27 mouse cellular contexts compared by ENCODE assay signal in genomic region chr16:10377286-10377685, GRCm38 (mm10). TPM values are rescaled to one million over a fixed set of nuclear protein-coding genes. Genes with fewer than 3 reads are reported as not detected.
"Had no signal": no experiment of that assay in that cellular context is flagged by ENCODE, and none has a peak within 500 bp of the region (broad histone marks: within the 10 kb centered on the region; RNA-seq: fewer than 3 reads in every experiment).

No protein-coding gene starts in this region.

- H3K4me3 ChIP-seq: heart, adult 2 months; heart, embryonic 12.5 days; hindbrain, embryonic 13.5 days; hindbrain, embryonic 15.5 days; kidney, embryonic 15.5 days; limb, embryonic 13.5 days; limb, embryonic 15.5 days; liver, embryonic 12.5 days; liver, embryonic 15.5 days had no signal

- H3K4me2 ChIP-seq: heart, embryonic 12.5 days; hindbrain, embryonic 13.5 days; hindbrain, embryonic 15.5 days; kidney, embryonic 15.5 days; limb, embryonic 13.5 days; limb, embryonic 15.5 days; liver, embryonic 12.5 days; liver, embryonic 15.5 days had no signal

- ATAC-seq: hindbrain, postnatal 0 days; intestine, embryonic 16.5 days; liver, embryonic 12.5 days had no signal

- H3K27ac ChIP-seq: heart, adult 2 months; hindbrain, embryonic 13.5 days; hindbrain, embryonic 15.5 days; hindbrain, postnatal 0 days; kidney, embryonic 15.5 days; kidney, postnatal 0 days; limb, embryonic 13.5 days; limb, embryonic 15.5 days; liver, embryonic 12.5 days; liver, embryonic 15.5 days had no signal

- H3K9me3 ChIP-seq: heart, embryonic 12.5 days; hindbrain, embryonic 13.5 days; hindbrain, embryonic 15.5 days; kidney, embryonic 15.5 days; limb, embryonic 13.5 days; limb, embryonic 15.5 days; liver, embryonic 12.5 days; liver, embryonic 15.5 days had no signal

- H3K4me1 ChIP-seq: liver, embryonic 15.5 days had no signal

- DNase-seq: gastrocnemius, postnatal 14 days; gastrocnemius, postnatal 36 days; heart, adult 11 months; heart, adult 2 months; heart, postnatal 14 days; heart, postnatal 36 days; kidney, adult 11 months; kidney, adult 2 months; kidney, adult 9 months; kidney, postnatal 14 days; kidney, postnatal 36 days; layer of hippocampus, postnatal 36 days; left cerebral cortex, postnatal 4 days had no signal

- H3K36me3 ChIP-seq: heart, embryonic 12.5 days; hindbrain, embryonic 13.5 days; hindbrain, embryonic 15.5 days; kidney, embryonic 15.5 days; limb, embryonic 13.5 days; limb, embryonic 15.5 days; liver, embryonic 12.5 days; liver, embryonic 15.5 days had no signal

- H3K9ac ChIP-seq: heart, embryonic 12.5 days; hindbrain, embryonic 13.5 days; hindbrain, embryonic 15.5 days; kidney, embryonic 15.5 days; limb, embryonic 13.5 days; limb, embryonic 15.5 days; liver, embryonic 12.5 days; liver, embryonic 15.5 days had no signal

- H3K27me3 ChIP-seq: hindbrain, embryonic 15.5 days had no signal

RNA-seq across cellular contexts. Expression of gene Tekt5, which starts 18.0 kb away (rescaled TPM):
- total RNA-seq: gastrocnemius, adult 8-10 months; gastrocnemius, postnatal 36 days; heart, adult 2 months; heart, postnatal 36 days; hematopoietic stem cell, adult 5-6 weeks had no signal
- polyA plus RNA-seq: limb, embryonic 11.5 days had no signal
